Mouse (Mus musculus) layer of hippocampus, postnatal 25 days (tissue): ENCODE results near the gene Myo3b. TPM values are rescaled to one million over a fixed set of nuclear protein-coding genes. Genes with fewer than 3 reads are reported as not detected.

ENCODE experiments used
- DNase-seq, 2 experiments: peaks; one replicate each; pipeline ENCODE4 v3.0.0; 2022; ENCODE audit warnings: mixed read lengths in 2 of 2, low spot score in 1 of 2; ENCODE audit errors: extremely low spot score in 1 of 2
- total RNA-seq, 2 experiments: library from RNA; stranded (reverse); gene quantifications; 2 replicates each; pipeline ENCODE4 v1.2.3; 2021

Gene Myo3b
- total RNA-seq, 2 experiments from 2014 or later, result 0.96 to 1.1 TPM

DNA sequence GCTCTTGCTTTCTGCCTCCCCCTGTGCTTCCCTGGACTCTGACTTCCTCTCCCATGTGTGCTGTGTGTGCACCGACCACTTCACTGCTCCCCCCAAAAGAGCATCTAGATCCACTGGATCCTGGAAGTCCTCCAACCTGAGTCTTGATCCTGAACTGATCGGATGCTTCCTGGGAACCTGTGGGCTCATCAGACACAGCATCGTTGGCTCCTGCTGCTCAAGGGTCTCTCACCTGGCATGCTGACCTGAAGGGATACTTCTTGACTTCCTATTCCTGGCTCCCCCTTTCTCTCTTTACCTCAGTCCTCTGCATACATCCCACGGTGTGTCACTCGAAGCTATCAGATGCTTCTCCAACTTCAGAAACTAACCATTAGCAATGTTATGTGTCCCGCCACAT, 26.2 kb downstream of the Myo3b start:
- no peak for DNase-seq

DNA sequence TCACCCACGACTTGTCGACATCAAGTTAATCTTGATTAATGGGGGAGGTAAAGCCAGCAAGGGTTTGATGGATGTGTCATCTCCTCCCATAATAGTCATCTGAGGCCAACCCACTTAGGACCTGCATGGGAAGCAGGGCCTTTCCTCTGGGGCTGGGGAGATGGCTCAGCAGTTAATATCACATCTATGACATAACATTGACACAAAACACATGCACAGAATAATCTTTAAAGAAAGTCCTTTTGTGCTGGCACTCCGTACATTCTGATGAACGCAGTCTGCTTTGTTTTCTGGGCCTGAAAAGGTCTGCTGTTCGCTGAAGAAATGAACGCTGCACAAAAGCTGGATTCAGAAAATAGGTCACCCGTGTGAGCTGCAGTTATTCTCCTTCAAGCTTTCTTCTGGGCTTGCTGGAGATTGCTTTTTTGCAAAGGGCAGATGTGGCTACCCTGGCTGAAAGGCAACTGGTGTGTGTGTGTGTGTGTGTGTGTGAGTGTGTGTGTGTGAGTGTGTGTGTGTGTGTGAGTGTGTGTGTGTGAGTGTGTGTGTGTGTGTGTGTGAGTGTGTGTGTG, 26.9 kb downstream of the Myo3b start:
- no peak for DNase-seq

GRCm38 (mm10) chr2:70066338-70067022, 27.6 kb downstream of the Myo3b start:
- DNase-seq, result no peak

- DNase-seq, result no peak
Measured at GRCm38 (mm10) chr2:70069861-70070260, 30.9 kb downstream of the Myo3b start.

DNA sequence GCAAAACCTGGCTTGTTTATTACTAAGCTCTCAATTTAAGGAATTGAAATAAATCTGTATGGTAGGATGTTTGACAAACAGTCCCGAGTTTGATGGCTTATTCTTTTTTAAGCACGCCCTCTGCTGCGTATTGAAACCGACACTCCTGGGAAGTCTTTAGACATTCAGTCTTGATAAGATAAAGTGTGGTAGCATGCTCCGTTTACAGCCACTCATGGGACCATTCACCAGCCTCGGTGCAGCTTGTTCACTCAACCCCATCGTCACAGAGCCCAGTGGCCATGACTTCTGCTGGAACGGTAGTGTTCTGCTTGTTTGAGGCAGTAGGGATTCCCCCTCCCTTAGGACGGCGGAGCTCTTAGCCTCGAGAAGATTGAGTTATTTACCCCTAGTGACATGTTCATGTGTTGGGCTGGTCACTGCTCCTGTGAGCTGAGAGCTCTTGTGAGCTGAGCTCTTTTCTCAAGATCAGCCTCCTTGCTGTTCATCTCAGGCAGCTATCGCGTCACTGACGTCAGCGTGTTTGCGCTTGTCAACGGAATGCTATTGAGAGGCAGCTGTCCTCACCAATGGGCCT, 44.6 kb downstream of the Myo3b start:
- no peak for DNase-seq

- no peak for DNase-seq
Measured at GRCm38 (mm10) chr2:70091261-70091660, 52.3 kb downstream of the Myo3b start.

- DNase-seq, result no peak
Measured at GRCm38 (mm10) chr2:70091801-70092522, 53.0 kb downstream of the Myo3b start.

- DNase-seq, result no peak
Measured at GRCm38 (mm10) chr2:70092665-70093064, 53.7 kb downstream of the Myo3b start.

- no peak for DNase-seq
Measured at GRCm38 (mm10) chr2:70094446-70094845, 55.5 kb downstream of the Myo3b start.

GRCm38 (mm10) chr2:70097229-70098095, 58.5 kb downstream of the Myo3b start:
- DNase-seq, result peak; percentile 25 to 47

DNA sequence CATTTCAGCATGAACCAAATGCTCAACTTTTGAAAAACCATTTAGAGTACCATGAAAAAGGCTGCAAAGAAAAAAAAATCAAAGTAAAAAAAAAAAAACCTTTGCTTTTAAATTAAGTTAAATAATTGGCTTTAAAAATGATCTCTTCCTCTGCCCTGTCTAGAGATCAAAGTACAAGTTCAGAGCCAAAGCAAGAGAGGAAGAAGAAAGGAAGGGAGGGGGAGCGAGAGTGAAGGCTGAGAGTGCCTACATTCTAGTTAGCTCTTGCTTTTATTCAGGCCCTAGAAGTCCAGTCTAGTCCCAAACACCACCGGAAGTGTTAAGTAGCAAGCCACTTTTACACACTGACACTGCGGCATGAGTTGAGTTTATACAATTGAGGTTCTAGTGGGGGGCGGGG, 60.5 kb downstream of the Myo3b start:
- DNase-seq, result no peak

DNA sequence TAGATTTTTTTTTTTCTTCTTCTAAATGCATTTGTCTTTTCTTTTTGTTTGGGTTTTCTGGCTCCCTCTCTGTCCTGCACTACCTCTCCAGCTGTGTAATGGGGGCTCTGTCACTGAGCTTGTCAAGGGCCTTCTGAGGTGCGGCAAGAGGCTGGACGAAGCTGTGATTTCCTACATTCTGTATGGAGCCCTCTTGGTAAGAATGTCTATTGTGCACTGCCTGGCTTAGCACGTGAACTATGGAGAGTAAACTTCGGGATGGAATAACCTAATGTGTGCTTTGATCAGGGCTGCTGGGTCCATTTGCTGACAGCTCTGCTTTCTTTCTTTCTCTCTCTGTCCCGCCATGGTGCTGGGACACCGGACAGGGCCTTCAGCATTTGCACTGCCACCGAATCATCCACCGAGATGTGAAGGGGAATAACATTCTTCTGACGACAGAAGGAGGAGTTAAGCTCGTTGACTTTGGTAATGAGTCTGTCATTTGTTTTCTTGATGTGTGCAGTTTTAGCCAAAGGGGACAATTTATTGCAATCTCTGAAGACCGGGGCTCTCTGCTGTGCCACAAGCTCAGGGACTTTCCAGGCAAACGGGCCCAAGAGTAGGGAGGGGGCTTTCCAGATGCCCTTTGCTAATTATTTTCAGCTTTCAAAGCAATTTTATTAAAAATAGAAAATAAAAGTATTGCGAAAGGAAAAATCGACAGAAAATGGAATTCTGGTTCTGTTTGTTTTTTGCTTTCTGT, 66.5 kb downstream of the Myo3b start:
- no peak for DNase-seq

GRCm38 (mm10) chr2:70109010-70109409, 70.1 kb downstream of the Myo3b start:
- DNase-seq, result no peak

DNA sequence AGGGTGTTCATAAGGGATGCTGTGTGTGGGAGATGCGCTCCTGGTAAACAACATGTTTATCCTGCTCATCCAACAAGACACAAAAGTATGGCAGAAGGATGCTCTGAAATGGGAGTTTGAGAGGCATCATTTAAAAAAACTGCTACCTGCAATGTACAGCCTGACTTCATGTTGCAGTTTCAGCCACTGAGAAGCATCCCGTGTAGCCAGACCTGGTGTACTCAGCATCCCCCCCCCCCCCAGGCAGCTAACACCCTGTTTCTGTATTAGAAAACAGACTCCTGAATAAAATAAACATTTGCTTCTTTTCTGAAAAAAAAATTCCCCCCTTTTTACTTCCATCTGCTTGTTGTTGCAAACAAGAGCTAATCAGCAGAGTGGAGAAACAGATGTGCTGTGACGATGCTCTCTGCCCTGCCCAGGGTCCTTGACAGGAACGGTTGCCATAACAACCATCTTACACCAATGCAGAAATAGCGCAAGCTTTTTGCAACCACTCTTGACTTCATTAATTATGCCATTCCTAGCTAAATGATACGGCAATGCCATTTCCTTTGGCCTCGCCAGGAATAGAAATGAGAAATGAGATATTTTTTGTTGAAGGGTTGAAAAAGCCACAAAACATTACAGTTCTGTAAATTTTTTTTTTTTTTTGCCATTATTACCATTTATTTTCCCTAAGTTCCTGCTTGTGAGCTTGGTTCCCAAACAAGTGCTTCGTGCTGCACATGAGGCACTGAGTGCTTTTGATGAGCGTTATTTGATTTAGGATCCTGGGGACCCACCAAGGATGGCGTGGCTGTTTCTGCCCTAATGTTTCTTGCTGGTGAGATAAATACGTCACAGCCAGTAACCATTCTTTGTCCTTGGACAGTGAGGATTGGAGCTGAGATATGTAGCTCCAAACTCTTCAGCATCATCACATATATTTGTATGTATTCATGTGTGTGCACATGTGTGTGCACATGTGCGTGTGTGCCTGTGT, 75.2 kb downstream of the Myo3b start:
- no peak for DNase-seq

DNA sequence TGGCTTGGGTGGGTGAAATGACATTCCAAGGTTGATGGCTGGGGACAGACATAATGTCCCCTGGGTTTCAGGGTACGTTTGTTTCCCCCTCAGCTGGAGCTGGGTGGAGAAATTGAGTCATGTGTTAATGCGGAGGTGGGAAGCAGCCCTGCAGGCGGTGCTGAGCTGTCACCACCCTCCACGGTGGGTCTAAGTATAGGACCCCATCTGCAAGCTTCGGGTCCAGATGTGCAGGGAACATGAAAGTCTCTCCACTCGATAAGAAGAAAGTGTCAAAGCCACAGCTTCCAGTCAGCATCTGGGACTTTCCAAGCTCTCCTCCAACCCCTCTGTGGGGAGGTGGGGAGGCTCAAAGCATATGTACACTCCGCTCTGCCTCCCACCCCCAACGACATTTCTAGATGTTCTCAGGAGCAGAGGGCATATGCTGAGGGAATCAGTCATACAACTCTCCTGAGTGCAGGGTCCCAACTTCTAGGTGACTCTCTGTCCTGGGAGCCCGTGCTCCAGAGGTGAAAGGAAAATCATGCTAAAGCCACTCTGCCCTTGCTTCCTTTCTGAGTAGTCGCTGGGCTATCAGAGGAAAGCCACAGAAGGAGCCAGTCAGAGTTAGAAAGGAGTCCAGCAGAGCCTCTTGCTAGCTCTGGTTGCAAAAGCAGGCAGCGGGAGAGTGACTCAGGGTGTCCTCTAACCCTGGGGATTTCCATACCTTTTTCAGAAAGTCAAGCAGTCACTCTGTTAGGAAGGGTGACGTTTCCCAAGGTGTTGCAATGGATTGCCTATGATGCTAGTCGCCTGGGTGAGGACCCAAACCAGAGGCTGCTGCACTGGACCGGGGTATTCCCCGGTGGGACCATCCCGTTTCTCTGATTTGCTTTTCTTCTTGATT, 79.7 kb downstream of the Myo3b start:
- DNase-seq, result no peak

- no peak for DNase-seq
Measured at GRCm38 (mm10) chr2:70119265-70119663, 80.3 kb downstream of the Myo3b start.

GRCm38 (mm10) chr2:70126330-70126729, 87.4 kb downstream of the Myo3b start:
- no peak for DNase-seq

- peak; percentile 93 to 98 for DNase-seq
Measured at GRCm38 (mm10) chr2:70126783-70127182, 87.9 kb downstream of the Myo3b start.
